Mouse (Mus musculus): ENCODE data around the gene Ube2c. TPM values are rescaled to one million over a fixed set of nuclear protein-coding genes. Genes with fewer than 3 reads are reported as not detected.

The Ube2c gene
- polyA plus RNA-seq, 1 experiment from 2014 or later, result 559 TPM

- Histone ChIP-seq H3K9me3 (ENCODE audit: control insufficient read depth, low read length) (no peaks in the 10 kb centered on the region), H3K36me3 (ENCODE audit: control insufficient read depth, insufficient read depth, low read length) (no peaks in the 10 kb centered on the region), H3K4me2 (replicated peaks; ENCODE audit: low read depth, low read length) (no peak overlapping the region), H3K27me3 (ENCODE audit: control insufficient read depth, insufficient read depth, low read length) (no peaks in the 10 kb centered on the region), H3K27ac (ENCODE audit: low read depth, low read length) (no peak overlapping the region), H3K4me1 (ENCODE audit: control insufficient read depth, insufficient read depth, low read length) (no peaks in the 10 kb centered on the region), H3K4me3 (ENCODE audit: low read length) (no peak overlapping the region), H3K9ac (ENCODE audit: low read depth, low read length) (no peak overlapping the region)
- ATAC-seq (ENCODE audit: low FRiP score, low TSS enrichment), result no peak
- WGBS, result 68% methylated on average over 7 of the region's 7 CpGs
Observed at GRCm38 (mm10) chr2:164739876-164740275, 29.8 kb upstream of the Ube2c start.

- 67% methylated on average over 13 of the region's 13 CpGs for WGBS
- H3K9ac ChIP-seq (ENCODE audit: low read depth, low read length), result peak overlapping the region; percentile 93; the same call in 1 of the 2 replicates
- ATAC-seq (ENCODE audit: low FRiP score, low TSS enrichment), result no peak
Observed at GRCm38 (mm10) chr2:164744987-164745386, 24.7 kb upstream of the Ube2c start.

GRCm38 (mm10) chr2:164745843-164746479 lies 23.7 kb upstream of the Ube2c start, which contains the start of the genes Wfdc3 and Dnttip1:
Wfdc3 (minus strand) TSS chr2:164745931.
Dnttip1 (plus strand) TSS chr2:164745983.
- peak within 1 kb of the TSS; percentile 60 for H3K4me2 ChIP-seq (replicated peaks; ENCODE audit: low read depth, low read length)
- peaks cover 30% of the 10 kb centered on the region for H3K36me3 ChIP-seq (ENCODE audit: control insufficient read depth, insufficient read depth, low read length)
- H3K27me3 ChIP-seq (ENCODE audit: control insufficient read depth, insufficient read depth, low read length), result no peaks in the 10 kb centered on the region
- peak within 1 kb of the TSS; percentile 93 for H3K9ac ChIP-seq (ENCODE audit: low read depth, low read length)
- peak within 1 kb of the TSS; percentile 83 for H3K4me3 ChIP-seq (ENCODE audit: low read length)
- H3K27ac ChIP-seq (ENCODE audit: low read depth, low read length), result peak within 1 kb of the TSS; percentile 55; the same call in 1 of the 2 replicates
- H3K4me1 ChIP-seq (ENCODE audit: control insufficient read depth, insufficient read depth, low read length), result peaks cover 5% of the 10 kb centered on the region
- no peaks in the 10 kb centered on the region for H3K9me3 ChIP-seq (ENCODE audit: control insufficient read depth, low read length)
- peak; percentile 89 for ATAC-seq (ENCODE audit: low FRiP score, low TSS enrichment)
- WGBS, result under 1% methylated on average over 70 of the region's 70 CpGs

More at GRCm38 (mm10) chr2:164744987-164745386, 24.7 kb upstream of the Ube2c start:
- H3K27ac ChIP-seq (ENCODE audit: low read depth, low read length), result no peak overlapping the region
- no peaks in the 10 kb centered on the region for H3K27me3 ChIP-seq (ENCODE audit: control insufficient read depth, insufficient read depth, low read length)
- H3K9me3 ChIP-seq (ENCODE audit: control insufficient read depth, low read length), result no peaks in the 10 kb centered on the region
- peak overlapping the region; percentile 60 for H3K4me2 ChIP-seq (replicated peaks; ENCODE audit: low read depth, low read length)
- peak overlapping the region; percentile 83 for H3K4me3 ChIP-seq (ENCODE audit: low read length)
- peaks cover 21% of the 10 kb centered on the region for H3K36me3 ChIP-seq (ENCODE audit: control insufficient read depth, insufficient read depth, low read length)
- H3K4me1 ChIP-seq (ENCODE audit: control insufficient read depth, insufficient read depth, low read length), result peaks cover 5% of the 10 kb centered on the region

GRCm38 (mm10) chr2:164746693-164747092 lies 23.0 kb upstream of the Ube2c start:
- Histone ChIP-seq H3K27ac (ENCODE audit: low read depth, low read length) (no peak overlapping the region), H3K36me3 (ENCODE audit: control insufficient read depth, insufficient read depth, low read length) (peaks cover 34% of the 10 kb centered on the region), H3K9me3 (ENCODE audit: control insufficient read depth, low read length) (no peaks in the 10 kb centered on the region), H3K4me3 (ENCODE audit: low read length) (peak overlapping the region; percentile 83), H3K4me2 (replicated peaks; ENCODE audit: low read depth, low read length) (peak overlapping the region; percentile 60), H3K27me3 (ENCODE audit: control insufficient read depth, insufficient read depth, low read length) (no peaks in the 10 kb centered on the region), H3K9ac (ENCODE audit: low read depth, low read length) (peak overlapping the region; percentile 93), H3K4me1 (ENCODE audit: control insufficient read depth, insufficient read depth, low read length) (peaks cover 5% of the 10 kb centered on the region)
- no peak for ATAC-seq (ENCODE audit: low FRiP score, low TSS enrichment)
- 44% methylated on average over 8 of the region's 8 CpGs for WGBS

- no peak overlapping the region for H3K9ac ChIP-seq (ENCODE audit: low read depth, low read length)
- peaks cover 5% of the 10 kb centered on the region for H3K4me1 ChIP-seq (ENCODE audit: control insufficient read depth, insufficient read depth, low read length)
- 86% methylated on average over 4 of the region's 4 CpGs for WGBS
- H3K4me2 ChIP-seq (replicated peaks; ENCODE audit: low read depth, low read length), result no peak overlapping the region
- H3K36me3 ChIP-seq (ENCODE audit: control insufficient read depth, insufficient read depth, low read length), result peaks cover 47% of the 10 kb centered on the region
- H3K4me3 ChIP-seq (ENCODE audit: low read length), result no peak overlapping the region
- no peaks in the 10 kb centered on the region for H3K27me3 ChIP-seq (ENCODE audit: control insufficient read depth, insufficient read depth, low read length)
- H3K9me3 ChIP-seq (ENCODE audit: control insufficient read depth, low read length), result no peaks in the 10 kb centered on the region
- no peak overlapping the region for H3K27ac ChIP-seq (ENCODE audit: low read depth, low read length)
- no peak for ATAC-seq (ENCODE audit: low FRiP score, low TSS enrichment)
Observed at GRCm38 (mm10) chr2:164748191-164748590, 21.5 kb upstream of the Ube2c start.

- no peak overlapping the region for H3K27ac ChIP-seq (ENCODE audit: low read depth, low read length)
- H3K4me1 ChIP-seq (ENCODE audit: control insufficient read depth, insufficient read depth, low read length), result peaks cover 5% of the 10 kb centered on the region
- no peak overlapping the region for H3K9ac ChIP-seq (ENCODE audit: low read depth, low read length)
- no peak overlapping the region for H3K4me2 ChIP-seq (replicated peaks; ENCODE audit: low read depth, low read length)
- no peaks in the 10 kb centered on the region for H3K9me3 ChIP-seq (ENCODE audit: control insufficient read depth, low read length)
- H3K4me3 ChIP-seq (ENCODE audit: low read length), result no peak overlapping the region
- WGBS, result 91% methylated on average over 6 of the region's 6 CpGs
- H3K36me3 ChIP-seq (ENCODE audit: control insufficient read depth, insufficient read depth, low read length), result peaks cover 55% of the 10 kb centered on the region
- ATAC-seq (ENCODE audit: low FRiP score, low TSS enrichment), result no peak
- no peaks in the 10 kb centered on the region for H3K27me3 ChIP-seq (ENCODE audit: control insufficient read depth, insufficient read depth, low read length)
Observed at GRCm38 (mm10) chr2:164748991-164749390, 20.7 kb upstream of the Ube2c start.

GRCm38 (mm10) chr2:164752454-164752853 lies 17.2 kb upstream of the Ube2c start:
- H3K36me3 ChIP-seq (ENCODE audit: control insufficient read depth, insufficient read depth, low read length), result peaks cover 88% of the 10 kb centered on the region
- no peak overlapping the region for H3K4me3 ChIP-seq (ENCODE audit: low read length)
- no peak for ATAC-seq (ENCODE audit: low FRiP score, low TSS enrichment)
- H3K27me3 ChIP-seq (ENCODE audit: control insufficient read depth, insufficient read depth, low read length), result no peaks in the 10 kb centered on the region
- H3K4me2 ChIP-seq (replicated peaks; ENCODE audit: low read depth, low read length), result no peak overlapping the region
- no peaks in the 10 kb centered on the region for H3K4me1 ChIP-seq (ENCODE audit: control insufficient read depth, insufficient read depth, low read length)
- 89% methylated on average over 2 of the region's 2 CpGs for WGBS
- H3K27ac ChIP-seq (ENCODE audit: low read depth, low read length), result no peak overlapping the region
- H3K9ac ChIP-seq (ENCODE audit: low read depth, low read length), result no peak overlapping the region
- no peaks in the 10 kb centered on the region for H3K9me3 ChIP-seq (ENCODE audit: control insufficient read depth, low read length)

GRCm38 (mm10) chr2:164754105-164754504 lies 15.6 kb upstream of the Ube2c start:
- Histone ChIP-seq H3K4me1 (ENCODE audit: control insufficient read depth, insufficient read depth, low read length) (no peaks in the 10 kb centered on the region), H3K9ac (ENCODE audit: low read depth, low read length) (no peak overlapping the region), H3K4me2 (replicated peaks; ENCODE audit: low read depth, low read length) (no peak overlapping the region), H3K27me3 (ENCODE audit: control insufficient read depth, insufficient read depth, low read length) (no peaks in the 10 kb centered on the region), H3K27ac (ENCODE audit: low read depth, low read length) (no peak overlapping the region), H3K9me3 (ENCODE audit: control insufficient read depth, low read length) (no peaks in the 10 kb centered on the region), H3K36me3 (ENCODE audit: control insufficient read depth, insufficient read depth, low read length) (peaks cover 92% of the 10 kb centered on the region), H3K4me3 (ENCODE audit: low read length) (no peak overlapping the region)
- WGBS, result 77% methylated on average over 11 of the region's 11 CpGs
- no peak for ATAC-seq (ENCODE audit: low FRiP score, low TSS enrichment)

GRCm38 (mm10) chr2:164754800-164755199 lies 14.9 kb upstream of the Ube2c start:
- no peak for ATAC-seq (ENCODE audit: low FRiP score, low TSS enrichment)
- Histone ChIP-seq H3K9ac (ENCODE audit: low read depth, low read length) (no peak overlapping the region), H3K27ac (ENCODE audit: low read depth, low read length) (no peak overlapping the region), H3K27me3 (ENCODE audit: control insufficient read depth, insufficient read depth, low read length) (no peaks in the 10 kb centered on the region), H3K4me1 (ENCODE audit: control insufficient read depth, insufficient read depth, low read length) (no peaks in the 10 kb centered on the region), H3K36me3 (ENCODE audit: control insufficient read depth, insufficient read depth, low read length) (peaks cover 93% of the 10 kb centered on the region), H3K9me3 (ENCODE audit: control insufficient read depth, low read length) (no peaks in the 10 kb centered on the region), H3K4me3 (ENCODE audit: low read length) (no peak overlapping the region), H3K4me2 (replicated peaks; ENCODE audit: low read depth, low read length) (no peak overlapping the region)
- 83% methylated on average over 2 of the region's 2 CpGs for WGBS

Data from kidney, embryonic 14.5 days (tissue).